Mouse (Mus musculus): Measurements from ENCODE around the gene Stra6. TPM values are rescaled to one million over a fixed set of nuclear protein-coding genes. Genes with fewer than 3 reads are reported as not detected.

The Stra6 gene
- polyA plus RNA-seq, 2 experiments: 0.07 TPM; not detected in 1

GRCm38 (mm10) chr9:58200270-58201090 lies 136.9 kb downstream of the Stra6 start:
- ATAC-seq (ENCODE audit: insufficient read depth) (no peak), DNase-seq (ENCODE audit: low read depth in 3 of 3, low spot score in 3 of 3) (no peak)
- Histone ChIP-seq H3K27ac (no peak overlapping the region), H3K9ac (replicated peaks) (no peak overlapping the region), H3K36me3 (replicated peaks; ENCODE audit: control insufficient read depth, insufficient read depth, low read depth) (no peaks in the 10 kb centered on the region), H3K4me2 (ENCODE audit: low read depth) (no peak overlapping the region), H3K9me3 (ENCODE audit: control insufficient read depth, low read length) (no peaks in the 10 kb centered on the region), H3K27me3 (ENCODE audit: control insufficient read depth, insufficient read depth, low read length) (peaks cover 89% of the 10 kb centered on the region), H3K4me3 (ENCODE audit: insufficient read depth in 1 of 2, low read depth in 2 of 2, low read length in 2 of 2) (no peak overlapping the region), H3K4me1 (replicated peaks; ENCODE audit: control insufficient read depth in 2 of 2, insufficient read depth in 2 of 2, low read length in 1 of 2) (no peaks in the 10 kb centered on the region)
- WGBS (ENCODE audit: insufficient replicate concordance): 8% methylated on average over 11 of the region's 11 CpGs
- TF ChIP-seq EP300 (IDR thresholded peaks at IDR 0.05; ENCODE audit: low read depth) (no peak), CTCF (IDR thresholded peaks at IDR 0.05; ENCODE audit: low read depth) (no peak)

GRCm38 (mm10) chr9:58201091-58201842 lies 137.7 kb downstream of the Stra6 start:
- H3K27me3 ChIP-seq (ENCODE audit: control insufficient read depth, insufficient read depth, low read length): peaks cover 84% of the 10 kb centered on the region
- H3K4me2 ChIP-seq (ENCODE audit: low read depth): no peak overlapping the region
- ATAC-seq (ENCODE audit: insufficient read depth): no peak
- WGBS (ENCODE audit: insufficient replicate concordance): 2% methylated on average over 24 of the region's 24 CpGs
- H3K9me3 ChIP-seq (ENCODE audit: control insufficient read depth, low read length): no peaks in the 10 kb centered on the region
- H3K9ac ChIP-seq (replicated peaks): no peak overlapping the region
- no peak overlapping the region for H3K4me3 ChIP-seq (ENCODE audit: insufficient read depth in 1 of 2, low read depth in 2 of 2, low read length in 2 of 2)
- no peaks in the 10 kb centered on the region for H3K36me3 ChIP-seq (replicated peaks; ENCODE audit: control insufficient read depth, insufficient read depth, low read depth)
- H3K4me1 ChIP-seq (replicated peaks; ENCODE audit: control insufficient read depth in 2 of 2, insufficient read depth in 2 of 2, low read length in 1 of 2): no peaks in the 10 kb centered on the region
- H3K27ac ChIP-seq: no peak overlapping the region
- no peak for TF ChIP-seq EP300 (IDR thresholded peaks at IDR 0.05; ENCODE audit: low read depth)
- TF ChIP-seq CTCF (IDR thresholded peaks at IDR 0.05; ENCODE audit: low read depth): no peak
- DNase-seq (ENCODE audit: low read depth in 3 of 3, low spot score in 3 of 3): no peak

- H3K9me3 ChIP-seq (ENCODE audit: control insufficient read depth, low read length): no peaks in the 10 kb centered on the region
- WGBS (ENCODE audit: insufficient replicate concordance): 4% methylated on average over 37 of the region's 37 CpGs
- H3K4me3 ChIP-seq (ENCODE audit: insufficient read depth in 1 of 2, low read depth in 2 of 2, low read length in 2 of 2): no peak overlapping the region
- ATAC-seq (ENCODE audit: insufficient read depth): no peak
- TF ChIP-seq CTCF (IDR thresholded peaks at IDR 0.05; ENCODE audit: low read depth) (no peak), EP300 (IDR thresholded peaks at IDR 0.05; ENCODE audit: low read depth) (no peak)
- no peak overlapping the region for H3K27ac ChIP-seq
- H3K9ac ChIP-seq (replicated peaks): no peak overlapping the region
- no peaks in the 10 kb centered on the region for H3K4me1 ChIP-seq (replicated peaks; ENCODE audit: control insufficient read depth in 2 of 2, insufficient read depth in 2 of 2, low read length in 1 of 2)
- no peak overlapping the region for H3K4me2 ChIP-seq (ENCODE audit: low read depth)
- H3K36me3 ChIP-seq (replicated peaks; ENCODE audit: control insufficient read depth, insufficient read depth, low read depth): no peaks in the 10 kb centered on the region
- peaks cover 76% of the 10 kb centered on the region for H3K27me3 ChIP-seq (ENCODE audit: control insufficient read depth, insufficient read depth, low read length)
- no peak for DNase-seq (ENCODE audit: low read depth in 3 of 3, low spot score in 3 of 3)
Measured at GRCm38 (mm10) chr9:58201861-58202549, 138.4 kb downstream of the Stra6 start.

- Histone ChIP-seq H3K4me1 (replicated peaks; ENCODE audit: control insufficient read depth in 2 of 2, insufficient read depth in 2 of 2, low read length in 1 of 2) (no peaks in the 10 kb centered on the region), H3K27ac (no peak overlapping the region), H3K9me3 (ENCODE audit: control insufficient read depth, low read length) (no peaks in the 10 kb centered on the region), H3K4me2 (ENCODE audit: low read depth) (no peak overlapping the region), H3K9ac (replicated peaks) (no peak overlapping the region), H3K4me3 (ENCODE audit: insufficient read depth in 1 of 2, low read depth in 2 of 2, low read length in 2 of 2) (no peak overlapping the region), H3K27me3 (ENCODE audit: control insufficient read depth, insufficient read depth, low read length) (peaks cover 68% of the 10 kb centered on the region), H3K36me3 (replicated peaks; ENCODE audit: control insufficient read depth, insufficient read depth, low read depth) (no peaks in the 10 kb centered on the region)
- no peak for DNase-seq (ENCODE audit: low read depth in 3 of 3, low spot score in 3 of 3)
- 7% methylated on average over 14 of the region's 14 CpGs for WGBS (ENCODE audit: insufficient replicate concordance)
- no peak for ATAC-seq (ENCODE audit: insufficient read depth)
- no peak for TF ChIP-seq EP300 (IDR thresholded peaks at IDR 0.05; ENCODE audit: low read depth)
- TF ChIP-seq CTCF (IDR thresholded peaks at IDR 0.05; ENCODE audit: low read depth): no peak
Measured at GRCm38 (mm10) chr9:58202676-58203453, 139.3 kb downstream of the Stra6 start.

Other genes with a start within 250 kb of the Stra6 start
- gene Arid3b, start 227.0 kb upstream of the Stra6 start, polyA plus RNA-seq (2012; rRNA removed): 7.8 and 9.3 TPM in 2 replicates
- 8.5 and 9.3 TPM in 2 replicates for gene Arid3b, start 227.0 kb upstream of the Stra6 start, polyA plus RNA-seq (2014; fragmentation: Nextera tagmentation; extraction: Ambion mirVana)
- 25.4 and 35.6 TPM in 2 replicates for gene Ubl7, start 152.8 kb upstream of the Stra6 start, polyA plus RNA-seq (2012; rRNA removed)
- gene Ubl7, start 152.8 kb upstream of the Stra6 start, polyA plus RNA-seq (2014; fragmentation: Nextera tagmentation; extraction: Ambion mirVana): 44.8 and 46.6 TPM in 2 replicates
- gene Sema7a, start 123.7 kb upstream of the Stra6 start, polyA plus RNA-seq (2012; rRNA removed): 0.08 and 0.14 TPM in 2 replicates
- gene Sema7a, start 123.7 kb upstream of the Stra6 start, polyA plus RNA-seq (2014; fragmentation: Nextera tagmentation; extraction: Ambion mirVana): not detected in 2 replicates
- gene Cyp11a1, start 57.4 kb upstream of the Stra6 start, polyA plus RNA-seq (2012; rRNA removed): 0.32 and 0.37 TPM in 2 replicates
- 0.49 and 0.55 TPM in 2 replicates for gene Cyp11a1, start 57.4 kb upstream of the Stra6 start, polyA plus RNA-seq (2014; fragmentation: Nextera tagmentation; extraction: Ambion mirVana)
- gene Ccdc33, start 55.0 kb downstream of the Stra6 start, polyA plus RNA-seq (2012; rRNA removed): not detected in 2 replicates
- not detected in 2 replicates for gene Ccdc33, start 55.0 kb downstream of the Stra6 start, polyA plus RNA-seq (2014; fragmentation: Nextera tagmentation; extraction: Ambion mirVana)
- 3.3 and 3.6 TPM in 2 replicates for gene Islr, start 140.5 kb downstream of the Stra6 start, polyA plus RNA-seq (2012; rRNA removed)
- gene Islr, start 140.5 kb downstream of the Stra6 start, polyA plus RNA-seq (2014; fragmentation: Nextera tagmentation; extraction: Ambion mirVana): 1.1 and 1.7 TPM in 2 replicates
- gene Islr2, start 140.5 kb downstream of the Stra6 start, polyA plus RNA-seq (2012; rRNA removed): 0.03 and 0.35 TPM in 2 replicates
- not detected in 2 replicates for gene Islr2, start 140.5 kb downstream of the Stra6 start, polyA plus RNA-seq (2014; fragmentation: Nextera tagmentation; extraction: Ambion mirVana)
- gene Pml, start 186.0 kb downstream of the Stra6 start, polyA plus RNA-seq (2012; rRNA removed): 16.7 and 17.6 TPM in 2 replicates
- 17.1 and 19.3 TPM in 2 replicates for gene Pml, start 186.0 kb downstream of the Stra6 start, polyA plus RNA-seq (2014; fragmentation: Nextera tagmentation; extraction: Ambion mirVana)
- gene Stoml1, start 189.4 kb downstream of the Stra6 start, polyA plus RNA-seq (2012; rRNA removed): 4.1 and 4.8 TPM in 2 replicates
- 2.5 and 3.8 TPM in 2 replicates for gene Stoml1, start 189.4 kb downstream of the Stra6 start, polyA plus RNA-seq (2014; fragmentation: Nextera tagmentation; extraction: Ambion mirVana)
- 0.89 and 1.2 TPM in 2 replicates for gene Loxl1, start 249.4 kb downstream of the Stra6 start, polyA plus RNA-seq (2012; rRNA removed)
- gene Loxl1, start 249.4 kb downstream of the Stra6 start, polyA plus RNA-seq (2014; fragmentation: Nextera tagmentation; extraction: Ambion mirVana): 0.80 and 1.1 TPM in 2 replicates

Data from liver, embryonic 14.5 days (tissue).